Mouse (Mus musculus) heart, embryonic 16.5 days (tissue): Measurements from ENCODE around the gene Anks1. TPM values are rescaled to one million over a fixed set of nuclear protein-coding genes. Genes with fewer than 3 reads are reported as not detected.
"Not testable (repeated sequence)": the region's sequence is repeated elsewhere in the genome, so short reads cannot be mapped to it uniquely, and the experiment has no call there.

Experiments
- ATAC-seq: fragments of 200-750 bp; cut with Nextera tagmentation; replicated peaks from 2 replicates; pipeline ENCODE4 v1.8.0; 2017; ENCODE audit warnings: moderate number of reproducible peaks; ENCODE audit not compliant: insufficient read depth, low FRiP score; ENCODE audit errors: extremely low read depth
- H3K27ac ChIP-seq: fragments of 300-500 bp; sonication (generic); 2 replicates; pipeline ENCODE4 v1.5.1; 2014; ENCODE audit warnings: mild to moderate bottlenecking, low read length, control low read depth, moderate library complexity
- H3K27me3 ChIP-seq: fragments of 300-500 bp; sonication (generic); 2 replicates; pipeline ENCODE4 v1.6.1; 2014; ENCODE audit warnings: low read length, mixed read lengths; ENCODE audit not compliant: control insufficient read depth, insufficient read depth
- H3K36me3 ChIP-seq: fragments of 300-500 bp; sonication (generic); 2 replicates; pipeline ENCODE4 v1.6.1; 2014; ENCODE audit not compliant: control insufficient read depth, insufficient read depth
- H3K4me1 ChIP-seq: fragments of 300-500 bp; sonication (generic); 2 replicates; pipeline ENCODE4 v1.6.1; 2014; ENCODE audit warnings: low read length, mixed read lengths; ENCODE audit not compliant: control insufficient read depth, insufficient read depth
- H3K4me2 ChIP-seq: fragments of 300-500 bp; sonication (generic); 2 replicates; pipeline ENCODE4 v1.6.1; 2014; ENCODE audit warnings: low read depth, mild to moderate bottlenecking, control low read depth, low read length
- H3K4me3 ChIP-seq: fragments of 300-500 bp; sonication (generic); 2 replicates; pipeline ENCODE4 v1.5.1; 2014; ENCODE audit warnings: mild to moderate bottlenecking, control low read depth, low read length
- H3K9ac ChIP-seq: fragments of 300-500 bp; sonication (generic); 2 replicates; pipeline ENCODE4 v1.6.1; 2014; ENCODE audit warnings: low read length, control low read depth
- H3K9me3 ChIP-seq: fragments of 300-500 bp; sonication (generic); replicated peaks from 2 replicates; pipeline ENCODE4 v1.6.1; 2016; ENCODE audit warnings: low read length; ENCODE audit not compliant: control insufficient read depth
- whole genome bisulfite sequencing: fragments of 180-500 bp; shearing (Covaris S2); extraction: QIAGEN DNeasy Blood & Tissue Kit; methylation state at CpG from one replicate; pipeline ENCODE4 v1.1.7; 2014; 5-methylcytosine and 5-hydroxymethylcytosine counted together
- polyA plus RNA-seq: library from polyadenylated mRNA; unstranded; fragments of >200 nt; fragmentation: Nextera tagmentation; extraction: Ambion mirVana; gene quantifications from 2 replicates; pipeline ENCODE4 v1.2.1, GENCODE M21; 2015

Anks1 gene
- polyA plus RNA-seq, 1 experiment from 2014 or later = 11.4 TPM

DNA sequence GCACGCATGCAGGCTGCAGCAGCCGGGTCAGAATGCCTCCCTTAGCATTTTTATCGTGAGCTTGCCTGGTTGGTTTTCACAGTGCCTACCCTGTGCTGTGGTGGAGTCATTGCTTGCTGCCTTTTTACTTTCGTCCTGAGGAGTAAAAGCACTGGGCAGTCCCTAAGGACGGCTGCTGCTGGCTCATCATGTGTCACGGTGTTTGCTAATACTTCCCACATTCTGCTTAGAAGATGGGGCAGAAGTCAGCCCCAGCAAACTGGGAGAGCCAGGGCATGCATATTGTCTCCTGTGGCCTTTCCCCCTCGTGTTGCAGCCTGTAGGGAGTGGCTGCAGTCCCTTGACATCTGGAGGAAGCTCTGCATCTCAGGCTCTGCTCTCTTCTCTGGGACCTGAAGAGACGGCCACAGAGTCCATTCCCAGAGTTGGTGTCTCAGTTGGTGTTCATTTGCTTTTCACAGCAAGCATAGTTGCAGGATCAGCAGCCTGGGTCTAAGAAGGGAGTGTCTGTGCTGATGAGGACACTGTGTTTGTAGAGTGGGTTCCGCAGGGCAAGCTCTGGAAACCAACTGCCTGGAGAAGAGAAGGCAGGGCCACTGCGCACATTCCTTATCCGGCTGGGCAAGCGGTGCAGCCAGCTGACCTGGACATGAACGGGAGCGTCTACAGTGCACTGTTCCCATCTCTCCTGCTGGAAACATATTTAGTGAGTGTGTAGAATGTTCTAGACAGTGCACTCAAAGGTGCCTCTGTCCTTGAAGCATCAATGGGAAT is 45.7 kb downstream of the Anks1 start:
- ATAC-seq = no peak
- no peak overlapping the region for H3K9ac ChIP-seq
- H3K27ac ChIP-seq = no peak overlapping the region
- no peaks in the 10 kb centered on the region for H3K9me3 ChIP-seq
- H3K27me3 ChIP-seq = no peaks in the 10 kb centered on the region
- H3K36me3 ChIP-seq = no peaks in the 10 kb centered on the region
- 55% methylated on average over 14 of the region's 14 CpGs for WGBS
- H3K4me1 ChIP-seq = peaks cover 10% of the 10 kb centered on the region
- no peak overlapping the region for H3K4me3 ChIP-seq
- H3K4me2 ChIP-seq = no peak overlapping the region

DNA sequence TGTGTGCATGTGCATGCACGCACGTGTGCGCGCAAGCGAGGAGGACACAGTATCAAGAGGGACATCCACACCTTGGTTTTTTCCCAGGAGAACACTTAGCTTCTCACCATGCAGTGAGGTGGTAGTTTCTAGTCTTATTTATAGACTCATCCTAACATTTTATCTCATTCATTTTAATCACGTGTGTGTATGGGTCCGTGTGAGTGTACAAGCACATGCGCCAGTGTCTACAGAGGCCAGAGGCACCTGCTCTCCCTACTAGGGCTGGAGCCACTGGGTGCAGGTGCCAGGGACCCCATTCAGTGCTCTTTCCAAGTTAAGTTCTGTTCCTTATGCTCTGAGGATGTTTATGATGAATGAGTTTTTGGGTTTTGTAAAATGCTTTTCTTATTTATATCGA is 48.5 kb downstream of the Anks1 start:
- 76% methylated on average over 9 of the region's 9 CpGs for WGBS
- Histone ChIP-seq H3K36me3 (no peaks in the 10 kb centered on the region), H3K4me3 (no peak overlapping the region), H3K4me2 (no peak overlapping the region), H3K27me3 (no peaks in the 10 kb centered on the region), H3K9me3 (no peaks in the 10 kb centered on the region), H3K4me1 (peaks cover 10% of the 10 kb centered on the region), H3K9ac (no peak overlapping the region), H3K27ac (0 out of 2 replicates have a peak overlapping the region, but pooled peaks have one; percentile 20)
- ATAC-seq = peak; percentile 82

DNA sequence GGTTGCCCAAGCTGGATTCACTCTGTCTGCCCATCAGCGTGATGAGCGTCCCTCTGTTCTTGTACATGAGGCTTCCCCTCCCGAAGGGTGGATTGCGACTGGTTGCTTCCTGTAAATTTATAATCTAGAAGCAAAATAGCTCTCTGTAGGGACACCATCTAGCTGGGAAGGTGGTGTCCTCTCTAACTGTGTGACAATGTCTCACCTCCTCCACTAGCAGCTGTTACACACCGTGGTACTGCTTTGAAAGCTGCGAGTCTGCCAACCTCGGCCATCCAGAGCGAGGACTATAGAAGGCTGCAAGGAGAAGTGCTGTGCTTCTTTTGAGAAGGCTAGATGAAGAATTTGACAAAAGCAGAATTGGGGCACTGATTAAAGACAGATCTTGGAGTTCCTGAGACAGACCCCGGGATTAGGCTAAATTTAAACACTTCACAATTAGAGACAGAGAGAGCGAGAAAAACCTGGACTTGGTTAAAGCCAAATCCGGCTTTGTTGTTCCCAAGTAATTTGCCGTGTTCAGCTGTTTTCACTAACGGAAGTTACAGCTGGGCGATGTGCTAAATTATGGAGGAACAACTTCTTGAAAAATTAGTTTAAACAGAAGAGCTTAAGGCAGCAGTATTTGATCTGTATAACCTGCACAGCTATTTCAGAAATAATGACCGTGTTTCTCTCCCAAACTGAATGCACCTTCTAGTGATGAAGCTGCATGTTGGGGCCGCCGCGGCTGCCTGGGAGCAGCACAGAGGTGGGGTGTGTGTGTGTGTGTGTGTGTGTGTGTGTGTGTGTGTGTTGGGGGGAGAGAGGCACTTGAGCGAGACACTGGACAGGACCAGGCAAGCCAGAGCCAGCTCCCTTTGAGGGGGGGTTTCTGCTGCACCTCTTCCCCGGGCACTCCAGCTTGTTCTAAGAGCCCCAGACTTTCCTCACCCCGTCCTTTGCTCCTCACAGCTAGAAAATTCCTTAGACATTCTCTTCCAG is 51.3 kb downstream of the Anks1 start:
- 79% methylated on average over 21 of the region's 21 CpGs for WGBS
- Histone ChIP-seq H3K36me3 (no peaks in the 10 kb centered on the region), H3K4me1 (peaks cover 21% of the 10 kb centered on the region), H3K9me3 (no peaks in the 10 kb centered on the region), H3K27me3 (no peaks in the 10 kb centered on the region), H3K27ac (no peak overlapping the region), H3K4me2 (no peak overlapping the region), H3K9ac (no peak overlapping the region), H3K4me3 (no peak overlapping the region)
- no peak for ATAC-seq

DNA sequence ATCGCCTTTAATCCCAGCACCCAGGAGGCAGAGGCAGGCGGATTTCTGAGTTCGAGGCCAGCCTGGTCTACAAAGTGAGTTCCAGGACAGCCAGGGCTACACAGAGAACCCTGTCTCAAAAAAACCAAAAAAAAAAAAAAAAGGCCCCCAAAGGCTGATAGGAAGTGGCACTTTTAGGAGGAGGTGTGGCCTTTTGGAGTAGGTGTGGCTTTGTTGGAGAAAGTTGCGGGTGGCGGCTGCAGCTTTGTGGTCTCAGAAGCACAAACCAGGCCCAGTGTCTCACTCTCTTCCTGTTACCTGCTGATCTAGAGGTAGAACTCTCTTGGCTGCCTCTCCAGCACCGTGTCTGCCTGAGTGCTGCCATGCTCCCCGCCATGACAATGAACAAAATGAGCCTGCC is 54.0 kb downstream of the Anks1 start:
- WGBS = 83% methylated on average over 7 of the region's 7 CpGs
- not testable (repeated sequence) for H3K27me3 ChIP-seq, H3K9ac ChIP-seq, H3K4me3 ChIP-seq, H3K9me3 ChIP-seq, H3K4me2 ChIP-seq, H3K27ac ChIP-seq, ATAC-seq, H3K36me3 ChIP-seq
- H3K4me1 ChIP-seq = peaks cover 13% of the 10 kb centered on the region; the same call in 1 of the 2 replicates

DNA sequence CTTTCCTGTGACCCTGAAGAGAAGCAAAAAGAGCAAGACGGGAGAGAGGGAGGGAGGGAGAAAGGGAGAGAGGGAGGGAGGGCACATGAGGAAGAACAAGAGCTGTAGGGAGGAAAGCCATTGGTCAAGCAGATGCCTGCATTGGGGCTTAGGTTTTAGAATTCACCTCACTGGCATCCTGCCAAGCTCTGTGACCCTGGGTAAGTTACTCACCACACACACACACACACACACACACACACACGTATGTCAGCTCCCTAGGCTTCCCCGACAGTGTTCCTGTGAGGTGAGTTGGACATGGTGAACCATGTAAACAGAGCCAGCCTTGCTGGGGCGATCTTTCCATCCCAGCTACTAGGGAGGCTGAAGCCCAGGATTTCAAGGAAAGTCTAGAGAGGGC is 55.5 kb downstream of the Anks1 start:
- no peak overlapping the region for H3K27ac ChIP-seq
- H3K9ac ChIP-seq = no peak overlapping the region
- no peak overlapping the region for H3K4me2 ChIP-seq
- peaks cover 23% of the 10 kb centered on the region for H3K4me1 ChIP-seq
- H3K36me3 ChIP-seq = no peaks in the 10 kb centered on the region
- WGBS = 50% methylated on average over 4 of the region's 4 CpGs
- H3K9me3 ChIP-seq = no peaks in the 10 kb centered on the region
- H3K27me3 ChIP-seq = no peaks in the 10 kb centered on the region
- no peak for ATAC-seq
- no peak overlapping the region for H3K4me3 ChIP-seq

DNA sequence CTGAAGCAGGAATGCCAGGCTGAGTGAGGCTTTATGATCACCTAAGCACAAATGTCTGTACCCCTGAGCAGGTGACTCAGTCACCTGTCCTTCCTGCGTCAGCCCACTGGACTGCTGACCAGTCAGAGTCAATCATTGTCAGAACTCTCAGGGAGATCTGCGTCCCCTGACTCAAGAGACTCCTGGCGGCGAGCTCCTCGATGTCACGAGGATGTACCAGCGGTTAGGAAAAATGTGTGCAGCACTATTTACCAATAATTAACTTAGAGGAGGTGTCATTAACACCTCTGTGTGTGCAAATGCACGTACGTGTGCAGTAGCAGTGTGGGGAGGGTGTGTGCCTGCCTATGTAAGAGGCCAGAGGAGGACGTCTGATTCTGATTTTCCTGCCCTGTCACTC is 56.2 kb downstream of the Anks1 start:
- 83% methylated on average over 10 of the region's 10 CpGs for WGBS
- Histone ChIP-seq H3K36me3 (no peaks in the 10 kb centered on the region), H3K27me3 (no peaks in the 10 kb centered on the region), H3K9ac (no peak overlapping the region), H3K27ac (no peak overlapping the region), H3K9me3 (no peaks in the 10 kb centered on the region), H3K4me3 (no peak overlapping the region), H3K4me1 (peaks cover 29% of the 10 kb centered on the region), H3K4me2 (no peak overlapping the region)
- no peak for ATAC-seq

DNA sequence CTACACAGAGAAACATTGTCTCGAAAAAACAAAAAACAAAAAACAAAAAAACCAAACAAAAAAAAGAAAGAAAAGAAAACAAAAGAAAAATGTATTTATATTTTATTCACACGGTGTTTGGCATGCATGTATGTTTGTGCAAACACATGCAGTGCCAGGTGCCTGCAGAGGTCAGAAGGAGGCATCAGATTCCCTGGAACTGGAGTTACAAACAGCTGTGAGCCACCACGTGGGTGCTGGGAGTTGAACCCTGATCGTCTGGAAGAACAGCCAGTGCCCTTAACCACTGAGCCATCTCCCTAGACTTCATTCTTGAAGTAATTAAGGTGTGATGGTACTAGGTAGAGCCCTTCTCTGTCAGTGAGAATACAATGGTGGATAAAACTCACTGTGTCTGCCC is 57.0 kb downstream of the Anks1 start:
- H3K27ac ChIP-seq = no peak overlapping the region
- no peak overlapping the region for H3K4me2 ChIP-seq
- H3K4me3 ChIP-seq = no peak overlapping the region
- H3K9me3 ChIP-seq = no peaks in the 10 kb centered on the region
- H3K27me3 ChIP-seq = no peaks in the 10 kb centered on the region
- no peak overlapping the region for H3K9ac ChIP-seq
- 68% methylated on average over 4 of the region's 4 CpGs for WGBS
- H3K36me3 ChIP-seq = no peaks in the 10 kb centered on the region
- peaks cover 31% of the 10 kb centered on the region for H3K4me1 ChIP-seq
- ATAC-seq = no peak

DNA sequence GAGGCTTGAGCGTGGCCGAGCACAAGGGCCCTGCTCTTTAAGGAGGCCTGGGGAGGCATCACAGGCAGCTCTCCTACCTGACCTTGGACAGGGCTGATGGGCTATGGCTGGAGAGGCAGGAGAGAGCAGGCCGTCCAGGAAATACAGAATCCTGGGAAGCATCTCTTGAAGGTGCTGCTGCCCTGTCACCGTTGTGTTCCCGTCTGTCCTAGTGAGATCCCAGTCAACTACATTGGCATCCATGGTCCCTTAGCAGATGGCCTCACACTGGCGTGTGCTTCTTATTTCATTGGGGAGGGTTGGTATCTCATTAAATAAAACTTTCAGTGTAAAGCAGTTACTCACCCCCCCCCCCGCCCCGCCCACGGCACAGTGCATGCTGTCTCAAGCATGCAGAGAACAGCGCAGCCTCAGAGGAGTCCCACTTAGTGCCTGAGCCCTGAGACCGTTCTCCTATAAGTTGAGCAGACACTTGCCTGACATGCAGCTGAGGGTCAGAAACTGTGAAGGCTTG is 57.5 kb downstream of the Anks1 start:
- 85% methylated on average over 11 of the region's 11 CpGs for WGBS
- peaks cover 35% of the 10 kb centered on the region for H3K4me1 ChIP-seq
- no peaks in the 10 kb centered on the region for H3K36me3 ChIP-seq
- ATAC-seq = no peak
- H3K9ac ChIP-seq = no peak overlapping the region
- H3K4me3 ChIP-seq = no peak overlapping the region
- no peaks in the 10 kb centered on the region for H3K27me3 ChIP-seq
- no peaks in the 10 kb centered on the region for H3K9me3 ChIP-seq
- H3K4me2 ChIP-seq = no peak overlapping the region
- no peak overlapping the region for H3K27ac ChIP-seq

DNA sequence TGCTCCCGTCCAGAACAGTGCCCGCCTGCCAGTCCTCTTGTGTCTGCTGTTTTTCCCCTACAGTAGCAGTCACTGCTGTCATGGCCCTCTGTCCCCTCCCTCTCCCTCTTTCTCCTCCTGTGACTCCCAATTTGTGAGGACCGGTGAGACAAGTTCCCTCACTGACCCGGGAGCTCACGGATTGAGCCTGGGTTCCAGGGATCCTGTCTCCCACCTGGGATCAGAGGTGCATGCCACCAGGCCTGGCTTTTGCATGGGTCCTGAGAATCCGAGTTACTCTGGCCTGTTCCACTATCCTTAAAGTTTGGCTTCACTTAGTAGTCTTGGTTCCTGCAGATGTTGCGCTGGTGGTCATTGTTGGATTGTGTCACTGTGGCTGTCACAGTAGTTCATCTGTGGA is 58.4 kb downstream of the Anks1 start:
- Histone ChIP-seq H3K4me2 (no peak overlapping the region), H3K4me1 (peaks cover 38% of the 10 kb centered on the region), H3K9ac (no peak overlapping the region), H3K9me3 (no peaks in the 10 kb centered on the region), H3K36me3 (no peaks in the 10 kb centered on the region), H3K27me3 (no peaks in the 10 kb centered on the region), H3K4me3 (no peak overlapping the region), H3K27ac (no peak overlapping the region)
- WGBS = 82% methylated on average over 7 of the region's 7 CpGs
- no peak for ATAC-seq
